Mouse (Mus musculus): ENCODE measurements at regions not wholly inside any gene's neighbourhood (a gene's known extent, or its start where the extent isn't known, plus 50 kb on each side); places are given as distances from the start of the nearest gene placed in this dataset.

- ATAC-seq (replicated peaks; ENCODE audit: poor library complexity): no peak
These were observed 55.3 kb downstream of the Gpr88 start for GRCm38 (mm10) chr3:116197966-116198365.

- ATAC-seq (replicated peaks; ENCODE audit: poor library complexity): no peak
These were observed 58.6 kb downstream of the Gpr88 start for GRCm38 (mm10) chr3:116194701-116195100.

GRCm38 (mm10) chr3:116191261-116191660 is 61.8 kb upstream of the Vcam1 start:
- no peak for ATAC-seq (replicated peaks; ENCODE audit: poor library complexity)

- ATAC-seq (replicated peaks; ENCODE audit: poor library complexity): no peak
These were observed 61.2 kb upstream of the Vcam1 start for GRCm38 (mm10) chr3:116190727-116191126.

GRCm38 (mm10) chr3:116189363-116190100 is 60.0 kb upstream of the Vcam1 start:
- ATAC-seq (replicated peaks; ENCODE audit: poor library complexity): peak; percentile 40

GRCm38 (mm10) chr3:116185206-116185605 is 55.7 kb upstream of the Vcam1 start:
- peak; percentile 86 for ATAC-seq (replicated peaks; ENCODE audit: poor library complexity)

GRCm38 (mm10) chr3:116184443-116184842 is 55.0 kb upstream of the Vcam1 start:
- ATAC-seq (replicated peaks; ENCODE audit: poor library complexity): peak; percentile 72

- ATAC-seq (replicated peaks; ENCODE audit: poor library complexity): no peak
These were observed 50.9 kb upstream of the Vcam1 start for GRCm38 (mm10) chr3:116180341-116180885.

Data from megakaryocyte progenitor cell, adult 5-6 weeks (primary cell).